Mouse (Mus musculus): Measurements from ENCODE around the gene Oxnad1.

DNA sequence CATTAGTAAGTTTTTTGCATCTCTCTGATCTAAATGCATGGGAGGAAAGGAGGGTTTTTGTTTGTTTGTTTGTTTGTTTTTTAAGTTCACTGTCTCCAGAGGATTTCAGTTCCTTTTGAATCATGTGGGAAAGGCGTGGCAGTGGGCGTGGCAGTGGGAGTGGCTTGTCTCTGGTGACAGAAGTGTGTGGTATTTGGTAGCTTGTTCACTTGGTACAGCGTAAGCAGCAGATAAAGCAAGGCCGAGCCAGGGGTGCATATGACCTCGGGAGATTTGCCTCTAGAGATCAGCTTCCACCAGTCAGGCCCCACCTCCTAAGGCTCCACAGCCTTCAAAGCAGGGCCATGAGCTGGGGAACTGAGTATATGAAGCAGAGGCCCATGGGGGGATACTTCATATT is 31.3 kb upstream of the Oxnad1 start:
- no peak for TF ChIP-seq CTCF (IDR thresholded peaks at IDR 0.05; ENCODE audit: low read depth, low read length)
- no peak for TF ChIP-seq POLR2AphosphoS5 (IDR thresholded peaks at IDR 0.05; ENCODE audit: insufficient replicate concordance, low read depth, low read length)
- TF ChIP-seq TAL1 (conservative IDR thresholded peaks at IDR 0.05; ENCODE audit: low read depth, low read length): no peak
- no peak for TF ChIP-seq GATA1 (IDR thresholded peaks at IDR 0.05; ENCODE audit: borderline replicate concordance, low read length)
- TF ChIP-seq GATA2 (IDR thresholded peaks at IDR 0.05; ENCODE audit: borderline replicate concordance, low read depth, low read length): no peak
